Mouse (Mus musculus): ENCODE measurements around the gene Cux1. TPM values are rescaled to one million over a fixed set of nuclear protein-coding genes. Genes with fewer than 3 reads are reported as not detected.

Gene Cux1
- polyA plus RNA-seq, 1 experiment from 2014 or later = 17.1 TPM

DNA sequence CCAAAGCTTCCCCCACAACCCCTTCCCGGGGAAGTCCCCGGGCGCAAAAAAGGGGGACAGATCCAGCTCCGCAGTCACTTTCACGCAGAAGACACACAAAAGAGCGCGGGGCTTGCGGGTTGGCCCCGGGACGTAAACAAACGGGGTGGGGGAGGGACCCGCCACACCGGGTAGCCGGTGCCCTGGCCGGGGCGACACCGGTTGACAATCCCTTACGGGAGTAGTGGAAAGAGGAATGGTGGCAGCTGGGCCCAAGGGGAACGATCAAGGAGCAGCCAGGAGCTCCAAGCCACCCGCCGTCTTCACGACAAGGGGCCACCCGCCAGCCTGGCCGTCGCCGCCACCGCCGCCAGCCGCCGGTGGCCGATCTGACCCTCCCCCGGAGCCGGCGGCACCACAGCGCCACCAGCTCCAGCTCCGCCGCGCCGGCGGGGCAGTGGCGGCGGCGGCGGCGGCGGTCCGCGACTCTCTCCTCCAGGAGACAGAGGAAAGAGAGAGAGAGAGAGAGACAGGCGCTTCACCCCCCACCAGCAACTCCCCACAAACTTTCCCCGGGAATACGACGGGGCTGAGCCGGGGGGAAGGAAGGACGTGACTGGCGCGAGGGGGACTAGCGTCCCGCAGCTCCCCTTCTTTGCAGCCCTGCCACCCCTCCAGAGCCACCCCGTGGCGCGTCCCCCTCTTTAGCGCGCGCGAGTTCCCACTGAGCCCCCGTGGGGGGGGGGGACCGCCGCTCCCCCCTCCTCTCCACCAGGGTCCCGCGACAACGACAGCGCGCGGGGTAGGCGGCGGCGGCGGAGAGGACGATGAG lies 1.1 kb downstream of the Cux1 start:
- H3K4me2 ChIP-seq = peak overlapping the region; percentile 98
- ATAC-seq (ENCODE audit: insufficient read depth) = peak; percentile 25
- H3K4me3 ChIP-seq (replicated peaks) = peak overlapping the region; percentile 89
- peaks cover 45% of the 10 kb centered on the region for H3K4me1 ChIP-seq (replicated peaks)
- peak overlapping the region; percentile 78 for H3K9ac ChIP-seq
- under 1% methylated on average over 69 of the region's 79 CpGs for WGBS (ENCODE audit: insufficient replicate concordance)
- no peaks in the 10 kb centered on the region for H3K9me3 ChIP-seq (replicated peaks)
- H3K36me3 ChIP-seq (replicated peaks) = no peaks in the 10 kb centered on the region
- H3K27ac ChIP-seq (replicated peaks) = peak overlapping the region; percentile 73
- H3K27me3 ChIP-seq = peaks cover 47% of the 10 kb centered on the region

GRCm38 (mm10) chr5:136565311-136565811 lies 1.9 kb downstream of the Cux1 start:
- H3K9ac ChIP-seq = peak overlapping the region; percentile 78
- WGBS (ENCODE audit: insufficient replicate concordance) = under 1% methylated on average over 32 of the region's 32 CpGs
- no peaks in the 10 kb centered on the region for H3K36me3 ChIP-seq (replicated peaks)
- H3K27me3 ChIP-seq = peaks cover 40% of the 10 kb centered on the region
- no peaks in the 10 kb centered on the region for H3K9me3 ChIP-seq (replicated peaks)
- no peak for ATAC-seq (ENCODE audit: insufficient read depth)
- no peak overlapping the region for H3K27ac ChIP-seq (replicated peaks)
- peaks cover 48% of the 10 kb centered on the region for H3K4me1 ChIP-seq (replicated peaks)
- peak overlapping the region; percentile 89 for H3K4me3 ChIP-seq (replicated peaks)
- peak overlapping the region; percentile 98 for H3K4me2 ChIP-seq

DNA sequence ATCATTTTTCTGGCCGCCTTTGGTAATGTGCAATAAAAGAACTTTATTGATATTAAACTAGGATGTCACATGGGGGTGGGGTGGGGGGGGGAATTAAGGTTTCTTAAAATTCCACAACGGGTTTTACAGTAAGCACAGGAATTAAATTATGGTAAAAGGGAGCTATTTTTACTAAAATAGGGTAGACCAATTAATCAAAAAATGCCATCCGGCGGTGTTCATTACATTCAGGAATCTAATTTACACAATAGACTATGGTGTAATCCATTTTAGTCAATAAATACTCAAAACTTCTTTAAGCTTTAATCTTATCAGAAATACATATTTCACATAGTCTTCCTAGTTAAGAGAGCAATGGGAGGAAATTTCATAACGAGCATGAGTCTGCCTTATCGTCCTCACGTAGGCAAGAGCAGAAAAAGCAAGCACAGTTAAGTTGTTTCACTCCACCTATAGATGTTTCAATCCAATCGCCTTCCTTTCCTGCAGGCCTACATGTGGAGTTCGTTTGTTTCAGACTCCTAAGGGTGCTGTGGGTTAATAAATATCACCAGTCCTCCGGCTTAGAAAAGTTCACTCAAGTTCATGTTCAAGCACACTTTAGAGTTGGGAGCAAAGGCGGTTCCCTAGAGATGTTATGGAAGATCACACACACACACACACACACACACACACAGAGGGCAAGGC lies 2.5 kb downstream of the Cux1 start:
- Histone ChIP-seq H3K27ac (replicated peaks) (no peak overlapping the region), H3K4me1 (replicated peaks) (peaks cover 48% of the 10 kb centered on the region), H3K36me3 (replicated peaks) (no peaks in the 10 kb centered on the region), H3K9me3 (replicated peaks) (no peaks in the 10 kb centered on the region), H3K4me2 (peak overlapping the region; percentile 98), H3K4me3 (replicated peaks) (peak overlapping the region; percentile 89), H3K27me3 (peaks cover 34% of the 10 kb centered on the region), H3K9ac (peak overlapping the region; percentile 78)
- 38% methylated on average over 11 of the region's 11 CpGs for WGBS (ENCODE audit: insufficient replicate concordance)
- no peak for ATAC-seq (ENCODE audit: insufficient read depth)

DNA sequence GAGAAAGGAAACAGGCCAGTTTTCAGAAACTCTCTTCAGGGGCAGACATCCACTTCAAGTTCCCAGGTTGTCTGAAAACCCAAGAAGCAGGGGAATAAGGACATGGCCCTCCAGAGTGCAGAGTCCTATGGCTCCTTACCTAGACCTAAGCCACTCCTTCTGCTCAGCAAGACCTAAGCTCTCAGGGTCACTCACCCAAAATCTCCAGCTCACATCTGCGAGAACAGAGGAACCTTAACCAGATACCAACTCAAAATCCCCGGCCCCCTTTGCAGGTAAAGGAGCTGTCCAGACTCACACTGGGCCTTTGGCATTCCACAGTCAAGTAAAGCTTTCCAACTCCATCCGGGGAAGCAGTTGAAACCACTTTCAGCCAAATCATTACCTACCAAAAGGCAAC lies 3.3 kb downstream of the Cux1 start:
- Histone ChIP-seq H3K27ac (replicated peaks) (no peak overlapping the region), H3K36me3 (replicated peaks) (no peaks in the 10 kb centered on the region), H3K9me3 (replicated peaks) (no peaks in the 10 kb centered on the region), H3K9ac (no peak overlapping the region), H3K27me3 (peaks cover 26% of the 10 kb centered on the region), H3K4me2 (no peak overlapping the region), H3K4me3 (replicated peaks) (no peak overlapping the region), H3K4me1 (replicated peaks) (peaks cover 46% of the 10 kb centered on the region)
- no peak for ATAC-seq (ENCODE audit: insufficient read depth)
- 46% methylated on average over 3 of the region's 3 CpGs for WGBS (ENCODE audit: insufficient replicate concordance)

DNA sequence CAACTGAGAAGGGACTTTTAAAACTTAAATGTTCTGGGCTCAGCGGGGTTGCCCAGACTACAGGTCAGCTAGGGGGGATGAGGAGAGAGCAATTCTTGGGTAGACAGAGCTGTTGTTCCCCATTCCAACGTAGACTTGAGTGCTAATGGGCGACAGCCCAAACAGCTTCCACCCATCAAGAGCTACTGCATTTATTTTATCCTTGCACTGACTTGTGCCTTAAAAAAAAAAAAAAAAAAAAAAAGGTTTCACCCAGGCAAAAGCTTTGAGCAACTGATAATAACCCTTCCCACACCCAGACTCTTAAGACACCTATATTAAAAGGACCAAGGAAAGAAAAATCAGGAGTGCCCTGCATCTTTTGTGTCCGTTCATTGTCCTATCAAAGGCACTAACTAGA lies 4.2 kb downstream of the Cux1 start:
- H3K36me3 ChIP-seq (replicated peaks) = no peaks in the 10 kb centered on the region
- no peak overlapping the region for H3K4me3 ChIP-seq (replicated peaks)
- no peak overlapping the region for H3K27ac ChIP-seq (replicated peaks)
- peaks cover 17% of the 10 kb centered on the region for H3K27me3 ChIP-seq
- peaks cover 37% of the 10 kb centered on the region for H3K4me1 ChIP-seq (replicated peaks)
- WGBS (ENCODE audit: insufficient replicate concordance) = 41% methylated on average over 4 of the region's 4 CpGs
- no peak for ATAC-seq (ENCODE audit: insufficient read depth)
- no peak overlapping the region for H3K9ac ChIP-seq
- H3K4me2 ChIP-seq = no peak overlapping the region
- H3K9me3 ChIP-seq (replicated peaks) = no peaks in the 10 kb centered on the region

GRCm38 (mm10) chr5:136562212-136562611 lies 5.1 kb downstream of the Cux1 start:
- H3K27ac ChIP-seq (replicated peaks) = no peak overlapping the region
- WGBS (ENCODE audit: insufficient replicate concordance) = 71% methylated on average over 1 of the region's 1 CpGs
- peaks cover 33% of the 10 kb centered on the region for H3K4me1 ChIP-seq (replicated peaks)
- no peaks in the 10 kb centered on the region for H3K9me3 ChIP-seq (replicated peaks)
- no peak overlapping the region for H3K9ac ChIP-seq
- no peak overlapping the region for H3K4me2 ChIP-seq
- peaks cover 8% of the 10 kb centered on the region for H3K27me3 ChIP-seq
- no peak for ATAC-seq (ENCODE audit: insufficient read depth)
- no peaks in the 10 kb centered on the region for H3K36me3 ChIP-seq (replicated peaks)
- no peak overlapping the region for H3K4me3 ChIP-seq (replicated peaks)

- no peak overlapping the region for H3K4me2 ChIP-seq
- no peak for ATAC-seq (ENCODE audit: insufficient read depth)
- H3K27ac ChIP-seq (replicated peaks) = no peak overlapping the region
- peaks cover 8% of the 10 kb centered on the region; the same call in 1 of the 2 replicates for H3K27me3 ChIP-seq
- 60% methylated on average over 1 of the region's 1 CpGs for WGBS (ENCODE audit: insufficient replicate concordance)
- no peak overlapping the region for H3K9ac ChIP-seq
- H3K36me3 ChIP-seq (replicated peaks) = no peaks in the 10 kb centered on the region
- H3K4me3 ChIP-seq (replicated peaks) = no peak overlapping the region
- no peaks in the 10 kb centered on the region for H3K9me3 ChIP-seq (replicated peaks)
- H3K4me1 ChIP-seq (replicated peaks) = peaks cover 36% of the 10 kb centered on the region
These were observed 5.6 kb downstream of the Cux1 start for GRCm38 (mm10) chr5:136561641-136562040.

DNA sequence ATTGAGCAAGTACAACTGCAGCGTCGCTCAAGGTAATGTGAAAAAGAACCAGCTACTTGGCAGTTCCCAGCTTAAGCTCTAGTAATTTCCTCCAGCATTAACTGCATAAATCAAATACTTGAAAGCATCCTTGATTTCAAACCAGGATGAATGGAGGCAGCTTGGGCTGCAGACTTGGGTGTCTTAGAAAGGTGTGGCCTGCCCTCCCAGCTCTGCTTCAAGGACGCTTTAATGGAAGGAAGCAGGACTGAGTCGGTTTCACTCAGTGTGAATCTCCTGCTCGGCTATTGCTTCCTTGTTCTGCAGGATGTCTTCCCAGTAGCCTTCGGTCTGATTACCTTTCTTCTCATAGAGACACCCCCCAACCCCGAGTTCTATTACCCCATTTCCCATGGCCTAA lies 6.6 kb downstream of the Cux1 start:
- peaks cover 35% of the 10 kb centered on the region for H3K4me1 ChIP-seq (replicated peaks)
- no peak overlapping the region for H3K4me2 ChIP-seq
- H3K36me3 ChIP-seq (replicated peaks) = no peaks in the 10 kb centered on the region
- H3K27me3 ChIP-seq = peaks cover 6% of the 10 kb centered on the region; the same call in 1 of the 2 replicates
- no peaks in the 10 kb centered on the region for H3K9me3 ChIP-seq (replicated peaks)
- no peak overlapping the region for H3K27ac ChIP-seq (replicated peaks)
- 54% methylated on average over 7 of the region's 7 CpGs for WGBS (ENCODE audit: insufficient replicate concordance)
- no peak for ATAC-seq (ENCODE audit: insufficient read depth)
- H3K4me3 ChIP-seq (replicated peaks) = no peak overlapping the region
- no peak overlapping the region for H3K9ac ChIP-seq

- no peak overlapping the region for H3K4me3 ChIP-seq (replicated peaks)
- H3K9ac ChIP-seq = no peak overlapping the region
- no peaks in the 10 kb centered on the region for H3K36me3 ChIP-seq (replicated peaks)
These were observed 9.8 kb downstream of the Cux1 start for GRCm38 (mm10) chr5:136557446-136557845.

GRCm38 (mm10) chr5:136556328-136557262 lies 10.7 kb downstream of the Cux1 start:
- Histone ChIP-seq H3K4me3 (replicated peaks) (no peak overlapping the region), H3K9me3 (replicated peaks) (no peaks in the 10 kb centered on the region), H3K9ac (no peak overlapping the region), H3K27ac (replicated peaks) (no peak overlapping the region), H3K27me3 (no peaks in the 10 kb centered on the region), H3K4me1 (replicated peaks) (peaks cover 22% of the 10 kb centered on the region), H3K36me3 (replicated peaks) (no peaks in the 10 kb centered on the region), H3K4me2 (no peak overlapping the region)
- WGBS (ENCODE audit: insufficient replicate concordance) = 73% methylated on average over 14 of the region's 14 CpGs
- no peak for ATAC-seq (ENCODE audit: insufficient read depth)

More at GRCm38 (mm10) chr5:136557446-136557845, 9.8 kb downstream of the Cux1 start:
- Histone ChIP-seq H3K4me2 (no peak overlapping the region), H3K9me3 (replicated peaks) (no peaks in the 10 kb centered on the region), H3K4me1 (replicated peaks) (peaks cover 22% of the 10 kb centered on the region), H3K27me3 (no peaks in the 10 kb centered on the region), H3K27ac (replicated peaks) (no peak overlapping the region)
- ATAC-seq (ENCODE audit: insufficient read depth) = no peak
- 49% methylated on average over 4 of the region's 4 CpGs for WGBS (ENCODE audit: insufficient replicate concordance)

All from liver, embryonic 15.5 days (tissue).